Mouse (Mus musculus) midbrain, embryonic 10.5 days (tissue): Measurements from ENCODE around the gene Olfr1442. TPM values are rescaled to one million over a fixed set of nuclear protein-coding genes. Genes with fewer than 3 reads are reported as not detected.
"Not testable (repeated sequence)": the region's sequence is repeated elsewhere in the genome, so short reads cannot be mapped to it uniquely, and the experiment has no call there.

Experiments
- DNase-seq: peaks from one replicate; pipeline ENCODE4 v3.0.0-alpha.2; 2017; ENCODE audit warnings: low spot score
- H3K27ac ChIP-seq: fragments of 300-500 bp; sonication (generic); replicated peaks from 2 replicates; pipeline ENCODE4 v1.5.1; 2016; ENCODE audit warnings: mild to moderate bottlenecking
- H3K27me3 ChIP-seq: fragments of 300-500 bp; sonication (generic); 2 replicates; pipeline ENCODE4 v1.6.1; 2016; ENCODE audit warnings: low read depth, mild to moderate bottlenecking; ENCODE audit not compliant: poor library complexity, severe bottlenecking
- H3K36me3 ChIP-seq: fragments of 300-500 bp; sonication (generic); 2 replicates; pipeline ENCODE4 v1.6.1; 2016; ENCODE audit warnings: mild to moderate bottlenecking, moderate library complexity
- H3K4me1 ChIP-seq: fragments of 300-500 bp; sonication (generic); 2 replicates; pipeline ENCODE4 v1.6.1; 2016
- H3K4me3 ChIP-seq: fragments of 300-500 bp; sonication (generic); 2 replicates; pipeline ENCODE4 v1.5.1; 2016; ENCODE audit warnings: mild to moderate bottlenecking, moderate library complexity
- H3K9me3 ChIP-seq: fragments of 300-500 bp; sonication (generic); replicated peaks from 2 replicates; pipeline ENCODE4 v1.6.1; 2016; ENCODE audit warnings: mild to moderate bottlenecking
- WGBS: fragments of 180-500 bp; shearing (Covaris S2); methylation state at CpG from one replicate; pipeline ENCODE4 v1.1.7; 2016; 5-methylcytosine and 5-hydroxymethylcytosine counted together
- polyA plus RNA-seq: library from polyadenylated mRNA; unstranded; fragments of >200 nt; fragmentation: Nextera tagmentation; extraction: Ambion mirVana; gene quantifications from 2 replicates; pipeline ENCODE4 v1.2.1, GENCODE M21; 2016

Olfr1442 gene
- polyA plus RNA-seq, 1 experiment from 2014 or later = not detected

- no peaks in the 10 kb centered on the region for H3K36me3 ChIP-seq
- H3K9me3 ChIP-seq = no peaks in the 10 kb centered on the region
- DNase-seq = no peak
- H3K4me3 ChIP-seq = no peak overlapping the region
- no peaks in the 10 kb centered on the region for H3K4me1 ChIP-seq
- H3K27me3 ChIP-seq = no peaks in the 10 kb centered on the region
- H3K27ac ChIP-seq = no peak overlapping the region
Measured at GRCm38 (mm10) chr19:12696221-12696620, 26.0 kb downstream of the Olfr1442 start.

DNA sequence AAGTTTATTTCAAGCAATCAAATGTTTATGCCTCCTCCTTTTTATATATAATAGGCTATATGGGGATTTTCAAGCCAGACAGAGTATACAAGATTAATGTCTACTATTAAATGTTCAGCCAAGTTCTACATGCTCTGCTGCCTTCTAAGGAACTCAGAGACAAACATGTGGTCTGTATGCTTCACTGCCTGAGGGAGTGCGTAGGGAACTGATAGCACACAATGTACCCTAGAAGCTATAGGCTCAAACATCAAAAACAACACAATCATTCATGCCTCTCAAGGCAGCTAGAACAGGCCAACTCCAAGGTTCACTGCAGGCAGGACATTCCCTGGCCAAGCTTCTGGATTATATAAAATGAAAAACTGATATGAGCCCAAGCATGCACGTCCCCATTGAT lies 38.2 kb downstream of the Olfr1442 start:
- H3K27ac ChIP-seq = no peak overlapping the region
- H3K4me3 ChIP-seq = no peak overlapping the region
- H3K4me1 ChIP-seq = no peaks in the 10 kb centered on the region
- DNase-seq = no peak
- WGBS = 87% methylated on average over 2 of the region's 2 CpGs
- H3K27me3 ChIP-seq = no peaks in the 10 kb centered on the region
- H3K36me3 ChIP-seq = no peaks in the 10 kb centered on the region
- no peaks in the 10 kb centered on the region for H3K9me3 ChIP-seq

DNA sequence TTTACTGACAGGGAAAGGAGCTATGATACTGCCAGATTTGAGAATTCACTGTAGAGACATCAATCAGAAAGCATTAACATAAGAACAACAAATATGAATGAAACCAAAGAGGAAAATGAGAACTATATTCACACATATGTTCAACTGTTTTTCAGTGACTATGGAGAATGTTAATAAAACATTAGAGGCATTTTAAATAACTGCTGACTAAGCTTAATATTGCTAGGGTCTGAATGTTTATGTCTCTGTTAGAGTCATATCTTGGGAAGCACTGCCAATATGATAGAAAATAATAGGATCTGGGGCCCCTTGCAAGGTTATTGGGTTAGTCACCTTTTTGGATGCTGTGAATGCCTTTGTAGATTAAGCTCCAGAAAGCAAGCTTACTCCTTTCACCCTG lies 38.7 kb downstream of the Olfr1442 start:
- no peaks in the 10 kb centered on the region for H3K9me3 ChIP-seq
- no peaks in the 10 kb centered on the region for H3K4me1 ChIP-seq
- H3K27me3 ChIP-seq = no peaks in the 10 kb centered on the region
- no peak overlapping the region for H3K27ac ChIP-seq
- DNase-seq = no peak
- H3K4me3 ChIP-seq = no peak overlapping the region
- no peaks in the 10 kb centered on the region for H3K36me3 ChIP-seq

GRCm38 (mm10) chr19:12719189-12719588 lies 49.0 kb downstream of the Olfr1442 start:
- H3K27ac ChIP-seq = no peak overlapping the region
- H3K4me1 ChIP-seq = no peaks in the 10 kb centered on the region
- WGBS = 84% methylated on average over 6 of the region's 6 CpGs
- no peaks in the 10 kb centered on the region for H3K9me3 ChIP-seq
- H3K4me3 ChIP-seq = no peak overlapping the region
- H3K27me3 ChIP-seq = no peaks in the 10 kb centered on the region
- no peaks in the 10 kb centered on the region for H3K36me3 ChIP-seq
- DNase-seq = no peak

GRCm38 (mm10) chr19:12720463-12720862 lies 50.2 kb downstream of the Olfr1442 start:
- no peaks in the 10 kb centered on the region for H3K4me1 ChIP-seq
- DNase-seq = no peak
- H3K27me3 ChIP-seq = no peaks in the 10 kb centered on the region
- no peak overlapping the region for H3K4me3 ChIP-seq
- WGBS = 75% methylated on average over 2 of the region's 2 CpGs
- no peaks in the 10 kb centered on the region for H3K9me3 ChIP-seq
- no peak overlapping the region for H3K27ac ChIP-seq
- no peaks in the 10 kb centered on the region for H3K36me3 ChIP-seq

DNA sequence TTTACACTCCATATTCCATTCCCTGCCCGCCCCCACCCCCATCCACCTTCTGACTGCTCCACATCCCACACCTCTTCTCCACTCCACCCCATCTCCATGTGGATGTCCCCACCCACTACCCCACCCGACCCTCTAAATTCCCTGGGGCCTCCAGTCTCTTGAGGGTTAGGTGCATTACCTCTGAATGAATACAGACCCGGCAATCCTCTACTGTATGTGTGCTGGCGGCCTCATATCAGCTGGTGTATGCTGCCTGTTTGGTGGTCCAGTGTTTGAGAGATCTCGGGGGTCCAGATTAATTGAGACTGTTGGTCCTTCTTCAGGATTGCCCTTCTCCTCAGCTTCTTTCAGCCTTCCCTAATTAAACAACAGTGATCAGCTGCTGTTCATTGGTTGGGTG lies 50.7 kb downstream of the Olfr1442 start:
- H3K27me3 ChIP-seq, H3K4me1 ChIP-seq, H3K27ac ChIP-seq, DNase-seq, H3K9me3 ChIP-seq, H3K4me3 ChIP-seq, H3K36me3 ChIP-seq: not testable (repeated sequence)
- WGBS = 89% methylated on average over 5 of the region's 5 CpGs

DNA sequence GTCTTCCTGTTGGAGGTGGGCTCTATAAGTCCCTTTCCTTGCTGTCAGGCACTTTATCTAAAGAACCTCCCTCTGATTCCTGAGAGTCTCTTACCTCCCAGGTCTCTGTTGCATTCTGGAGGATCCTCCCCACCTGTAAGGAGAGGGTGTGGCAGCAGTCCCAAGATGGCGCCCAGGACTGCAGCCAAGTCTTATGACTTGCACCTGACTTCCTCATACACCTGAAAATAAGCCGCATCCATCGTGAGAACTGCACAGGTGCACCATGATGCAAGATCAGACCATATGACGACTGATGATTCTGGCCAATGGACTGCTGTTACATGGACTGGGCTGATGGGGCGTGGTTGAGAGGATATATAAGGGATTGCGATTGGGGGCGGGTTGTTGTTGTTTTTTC lies 51.4 kb downstream of the Olfr1442 start:
- H3K27ac ChIP-seq, H3K9me3 ChIP-seq, H3K4me3 ChIP-seq, H3K4me1 ChIP-seq, DNase-seq, H3K36me3 ChIP-seq, H3K27me3 ChIP-seq: not testable (repeated sequence)
- WGBS = 94% methylated on average over 7 of the region's 7 CpGs

DNA sequence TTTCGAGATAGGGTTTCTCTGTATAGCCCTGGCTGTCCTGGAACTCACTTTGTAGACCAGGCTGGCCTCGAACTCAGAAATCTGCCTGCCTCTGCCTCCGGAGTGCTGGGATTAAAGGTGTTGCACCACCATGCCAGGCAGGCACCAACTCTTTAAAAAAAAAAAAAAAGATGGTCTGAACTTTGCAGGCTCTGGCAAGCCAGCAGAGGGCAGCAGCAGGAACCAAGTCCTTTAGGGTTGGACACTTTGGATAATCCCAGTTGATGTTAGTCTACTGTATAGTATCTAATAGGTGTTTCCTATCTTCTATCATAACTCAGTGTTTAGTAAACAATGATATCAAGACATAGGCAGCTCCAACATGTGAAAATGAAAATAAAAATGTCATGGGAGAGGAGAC lies 52.1 kb downstream of the Olfr1442 start:
- H3K4me3 ChIP-seq = no peak overlapping the region
- no peaks in the 10 kb centered on the region for H3K9me3 ChIP-seq
- H3K27ac ChIP-seq = no peak overlapping the region
- no peaks in the 10 kb centered on the region for H3K4me1 ChIP-seq
- 84% methylated on average over 3 of the region's 3 CpGs for WGBS
- DNase-seq = no peak
- no peaks in the 10 kb centered on the region for H3K36me3 ChIP-seq
- H3K27me3 ChIP-seq = no peaks in the 10 kb centered on the region

GRCm38 (mm10) chr19:12725851-12726250 lies 55.6 kb downstream of the Olfr1442 start:
- Histone ChIP-seq H3K36me3 (no peaks in the 10 kb centered on the region), H3K9me3 (no peaks in the 10 kb centered on the region), H3K4me1 (no peaks in the 10 kb centered on the region), H3K27me3 (no peaks in the 10 kb centered on the region), H3K27ac (no peak overlapping the region), H3K4me3 (no peak overlapping the region)
- 80% methylated on average over 1 of the region's 1 CpGs for WGBS
- no peak for DNase-seq

Other genes with a start within 250 kb of the Olfr1442 start
- gene Pfpl, start 242.5 kb upstream of the Olfr1442 start, polyA plus RNA-seq = not detected in 2 replicates
- gene Mpeg1, start 209.7 kb upstream of the Olfr1442 start, polyA plus RNA-seq = 0.19 and 0.40 TPM in 2 replicates
- 54.9 and 59.2 TPM in 2 replicates for gene Dtx4, start 169.0 kb upstream of the Olfr1442 start, polyA plus RNA-seq
- gene Fam111a, start 124.7 kb upstream of the Olfr1442 start, polyA plus RNA-seq = 20.9 and 21.0 TPM in 2 replicates
- not detected in 2 replicates for gene Gm4952, start 70.5 kb upstream of the Olfr1442 start, polyA plus RNA-seq
- gene Glyat, start 37.1 kb upstream of the Olfr1442 start, polyA plus RNA-seq = not detected in 2 replicates
- gene Olfr1443, start 7.7 kb downstream of the Olfr1442 start, polyA plus RNA-seq = not detected in 2 replicates
- gene Keg1, start 25.3 kb downstream of the Olfr1442 start, polyA plus RNA-seq = not detected in 2 replicates
- gene Cntf, start 95.2 kb downstream of the Olfr1442 start, polyA plus RNA-seq = 1.5 and 2.0 TPM in 2 replicates
- 13.3 and 15.6 TPM in 2 replicates for gene Zfp91, start 125.7 kb downstream of the Olfr1442 start, polyA plus RNA-seq
- gene Lpxn, start 125.8 kb downstream of the Olfr1442 start, polyA plus RNA-seq = 1.2 TPM in 2 replicates
- gene Gm5244, start 176.2 kb downstream of the Olfr1442 start, polyA plus RNA-seq = not detected in 2 replicates
- gene Olfr1444, start 186.8 kb downstream of the Olfr1442 start, polyA plus RNA-seq = not detected in 2 replicates
- not detected in 2 replicates for gene Olfr1445, start 213.4 kb downstream of the Olfr1442 start, polyA plus RNA-seq
- not detected in 2 replicates for gene Olfr1446, start 223.1 kb downstream of the Olfr1442 start, polyA plus RNA-seq
- not detected in 2 replicates for gene Olfr1447, start 233.3 kb downstream of the Olfr1442 start, polyA plus RNA-seq